Comparison of ENCODE assay signal across 19 mouse cellular contexts in genomic region chr16:9823686-9824085, GRCm38 (mm10).
"Had no signal": no experiment of that assay in that cellular context is flagged by ENCODE, and none has a peak within 500 bp of the region (broad histone marks: within the 10 kb centered on the region; RNA-seq: fewer than 3 reads in every experiment).

No protein-coding gene starts in this region.

- H3K27ac ChIP-seq: heart, embryonic 10.5 days; hindbrain, embryonic 13.5 days; hindbrain, embryonic 15.5 days; hindbrain, postnatal 0 days; kidney, embryonic 15.5 days; kidney, postnatal 0 days; limb, embryonic 13.5 days; limb, embryonic 15.5 days; liver, embryonic 12.5 days had no signal

- H3K4me3 ChIP-seq: heart, embryonic 10.5 days; heart, embryonic 12.5 days; hindbrain, embryonic 13.5 days; hindbrain, embryonic 15.5 days; kidney, embryonic 15.5 days; limb, embryonic 13.5 days; limb, embryonic 15.5 days; liver, embryonic 12.5 days had no signal

- H3K4me1 ChIP-seq: heart, embryonic 10.5 days; heart, embryonic 12.5 days; hindbrain, embryonic 13.5 days; hindbrain, embryonic 15.5 days; kidney, embryonic 15.5 days; limb, embryonic 13.5 days; limb, embryonic 15.5 days; liver, embryonic 12.5 days had no signal

- DNase-seq: forebrain, postnatal 0 days; gastrocnemius, postnatal 14 days; gastrocnemius, postnatal 36 days; heart, adult 18-20 months; heart, postnatal 14 days; heart, postnatal 36 days; kidney, postnatal 14 days; layer of hippocampus, postnatal 36 days; left cerebral cortex, postnatal 4 days had no signal
